Mouse (Mus musculus) MEL (cell line): ENCODE measurements around the gene Zfp511. TPM values are rescaled to one million over a fixed set of nuclear protein-coding genes. Genes with fewer than 3 reads are reported as not detected.

Source experiments
- DNase-seq: peaks from one replicate; pipeline ENCODE4 v3.0.0; 2011; ENCODE audit warnings: low read depth, low spot score
- H3K27ac ChIP-seq: 2 replicates; pipeline ENCODE4 v1.5.1; 2012; ENCODE audit warnings: low read depth, mild to moderate bottlenecking, control low read depth, low read length, moderate library complexity; ENCODE audit not compliant: control insufficient read depth
- H3K27me3 ChIP-seq, 2 experiments: fragments of 150-350 bp in 1 of 2; sonication (generic) in 1 of 2; 2 replicates each; pipeline ENCODE4 v1.6.1; 2012; ENCODE audit warnings: low read length in 2 of 2, mild to moderate bottlenecking in 2 of 2, improper control_type of control experiment in 1 of 2, moderate library complexity in 1 of 2; ENCODE audit not compliant: insufficient read depth in 2 of 2, control insufficient read depth in 1 of 2
- H3K36me3 ChIP-seq, 2 experiments: 2 replicates each; pipeline ENCODE4 v1.6.1; 2012 to 2014; ENCODE audit warnings: low read length in 2 of 2, improper control_type of control experiment in 1 of 2, inconsistent platforms in 1 of 2, mild to moderate bottlenecking in 1 of 2; ENCODE audit not compliant: insufficient read depth in 2 of 2, control insufficient read depth in 1 of 2
- H3K4me1 ChIP-seq, 2 experiments: fragments of 150-350 bp in 1 of 2; sonication (generic) in 1 of 2; 2 replicates each; pipeline ENCODE4 v1.6.1; 2012; ENCODE audit warnings: low read length in 2 of 2, improper control_type of control experiment in 1 of 2, mild to moderate bottlenecking in 1 of 2; ENCODE audit not compliant: insufficient read depth in 2 of 2, control insufficient read depth in 1 of 2
- H3K4me3 ChIP-seq, 2 experiments: fragments of 150-350 bp in 1 of 2; sonication (generic) in 1 of 2; 2 replicates each; pipeline ENCODE4 v1.5.1; 2012; ENCODE audit warnings: low read depth in 2 of 2, low read length in 2 of 2, mild to moderate bottlenecking in 2 of 2, moderate library complexity in 2 of 2, control low read depth in 1 of 2, improper control_type of control experiment in 1 of 2; ENCODE audit not compliant: control insufficient read depth in 1 of 2, insufficient read depth in 1 of 2
- H3K79me2 ChIP-seq: 2 replicates; pipeline ENCODE4 v1.6.1; 2012; ENCODE audit warnings: mild to moderate bottlenecking, low read length, moderate library complexity; ENCODE audit not compliant: control insufficient read depth, poor library complexity, insufficient read depth
- H3K9ac ChIP-seq: 2 replicates; pipeline ENCODE4 v1.6.1; 2012; ENCODE audit warnings: low read depth, mild to moderate bottlenecking, control low read depth, low read length, moderate library complexity; ENCODE audit not compliant: control insufficient read depth, poor library complexity, severe bottlenecking
- H3K9me3 ChIP-seq: fragments of 150-350 bp; sonication (generic); replicated peaks from 2 replicates; pipeline ENCODE4 v1.6.1; 2012; ENCODE audit warnings: mild to moderate bottlenecking, low read length, improper control_type of control experiment, moderate library complexity; ENCODE audit not compliant: insufficient read depth
- BHLHE40 ChIP-seq: IDR thresholded peaks from 2 replicates; pipeline ENCODE4 v1.6.1; 2012; ENCODE audit warnings: low read depth, mild to moderate bottlenecking, inconsistent platforms, low read length, improper control_type of control experiment, borderline replicate concordance
- CHD1 ChIP-seq: IDR thresholded peaks from 2 replicates; pipeline ENCODE4 v1.6.1; 2012; ENCODE audit warnings: low read depth, mild to moderate bottlenecking, inconsistent platforms, low read length, improper control_type of control experiment
- CTCF ChIP-seq, 3 experiments: IDR thresholded peaks in 2 of 3; conservative IDR thresholded peaks in 1 of 3; 2 replicates each; pipeline ENCODE4 v1.5.1; 2011 to 2012; ENCODE audit warnings: low read length in 3 of 3, low read depth in 2 of 3, mild to moderate bottlenecking in 2 of 3, improper control_type of control experiment in 1 of 3, inconsistent platforms in 1 of 3, mixed read lengths in 1 of 3, moderate library complexity in 1 of 3; ENCODE audit not compliant: control insufficient read depth in 1 of 3, insufficient read depth in 1 of 3, poor library complexity in 1 of 3, severe bottlenecking in 1 of 3
- EP300 ChIP-seq, 2 experiments: IDR thresholded peaks; 2 replicates each; pipeline ENCODE4 v1.6.1; 2011; ENCODE audit warnings: improper control_type of control experiment in 2 of 2, low read length in 2 of 2, low read depth in 1 of 2, mild to moderate bottlenecking in 1 of 2
- GABPA ChIP-seq: IDR thresholded peaks from 2 replicates; pipeline ENCODE4 v1.6.1; 2012; ENCODE audit warnings: low read depth, mild to moderate bottlenecking, inconsistent platforms, low read length, improper control_type of control experiment, moderate library complexity
- HCFC1 ChIP-seq: IDR thresholded peaks from 2 replicates; pipeline ENCODE4 v1.6.1; 2012; ENCODE audit warnings: low read depth, mild to moderate bottlenecking, inconsistent platforms, low read length, improper control_type of control experiment, moderate library complexity
- JUND ChIP-seq: IDR thresholded peaks from 2 replicates; pipeline ENCODE4 v1.6.1; 2011; ENCODE audit warnings: low read depth, mild to moderate bottlenecking, improper control_type of control experiment, low read length
- KAT2A ChIP-seq: conservative IDR thresholded peaks from 2 replicates; pipeline ENCODE4 v1.6.1; 2012; ENCODE audit warnings: low read depth, low read length, improper control_type of control experiment, inconsistent platforms
- MAFK ChIP-seq: IDR thresholded peaks from 2 replicates; pipeline ENCODE4 v1.6.1; 2011; ENCODE audit warnings: low read depth, mild to moderate bottlenecking, low read length, improper control_type of control experiment, borderline replicate concordance
- MAX ChIP-seq: IDR thresholded peaks from 2 replicates; pipeline ENCODE4 v1.6.1; 2011; ENCODE audit warnings: low read length, improper control_type of control experiment
- MAZ ChIP-seq: IDR thresholded peaks from 2 replicates; pipeline ENCODE4 v1.6.1; 2012; ENCODE audit warnings: low read depth, mild to moderate bottlenecking, inconsistent platforms, low read length, improper control_type of control experiment
- MEF2A ChIP-seq: IDR thresholded peaks from 2 replicates; pipeline ENCODE4 v1.6.1; 2014; ENCODE audit warnings: low read depth, mild to moderate bottlenecking, inconsistent platforms, low read length, improper control_type of control experiment; ENCODE audit not compliant: poor library complexity, insufficient replicate concordance, severe bottlenecking; ENCODE audit errors: extremely low read depth
- MYC ChIP-seq: IDR thresholded peaks from 2 replicates; pipeline ENCODE4 v1.6.1; 2011; ENCODE audit warnings: low read depth, mild to moderate bottlenecking, low read length, improper control_type of control experiment, moderate library complexity
- POLR2A ChIP-seq, 2 experiments: IDR thresholded peaks; 2 replicates each; pipeline ENCODE4 v1.6.1; 2011 to 2012; ENCODE audit warnings: low read length in 2 of 2, mild to moderate bottlenecking in 2 of 2, control low read depth in 1 of 2, improper control_type of control experiment in 1 of 2, low read depth in 1 of 2, moderate library complexity in 1 of 2; ENCODE audit not compliant: control insufficient read depth in 1 of 2, insufficient read depth in 1 of 2, poor library complexity in 1 of 2
- POLR2AphosphoS2 ChIP-seq: IDR thresholded peaks from 2 replicates; pipeline ENCODE4 v1.6.1; 2011; ENCODE audit warnings: low read length, improper control_type of control experiment
- RCOR1 ChIP-seq: IDR thresholded peaks from 2 replicates; pipeline ENCODE4 v1.6.1; 2012; ENCODE audit warnings: low read depth, mild to moderate bottlenecking, inconsistent platforms, low read length, improper control_type of control experiment
- SIN3A ChIP-seq: IDR thresholded peaks from 2 replicates; pipeline ENCODE4 v1.6.1; 2012; ENCODE audit warnings: low read length, improper control_type of control experiment, inconsistent platforms
- TAL1 ChIP-seq: IDR thresholded peaks from 2 replicates; pipeline ENCODE4 v1.6.1; 2012; ENCODE audit warnings: mild to moderate bottlenecking, inconsistent platforms, low read length, moderate library complexity, mixed read lengths
- TBP ChIP-seq: IDR thresholded peaks from 2 replicates; pipeline ENCODE4 v1.8.0; 2011; ENCODE audit warnings: low read depth, low read length, improper control_type of control experiment
- TCF12 ChIP-seq: IDR thresholded peaks from 2 replicates; pipeline ENCODE4 v1.6.1; 2014; ENCODE audit warnings: low read depth, mild to moderate bottlenecking, inconsistent platforms, low read length, improper control_type of control experiment, moderate library complexity
- UBTF ChIP-seq: IDR thresholded peaks from 2 replicates; pipeline ENCODE4 v1.6.1; 2012; ENCODE audit warnings: low read depth, mild to moderate bottlenecking, inconsistent platforms, low read length, improper control_type of control experiment, moderate library complexity, borderline replicate concordance; ENCODE audit not compliant: insufficient read depth
- USF1 ChIP-seq: IDR thresholded peaks from 2 replicates; pipeline ENCODE4 v1.6.1; 2014; ENCODE audit warnings: low read depth, mild to moderate bottlenecking, inconsistent platforms, low read length, improper control_type of control experiment, moderate library complexity
- USF2 ChIP-seq, 2 experiments: IDR thresholded peaks; 2 replicates each; pipeline ENCODE4 v1.6.1; 2011 to 2012; ENCODE audit warnings: improper control_type of control experiment in 2 of 2, low read length in 2 of 2, borderline replicate concordance in 1 of 2, inconsistent platforms in 1 of 2, low read depth in 1 of 2, mild to moderate bottlenecking in 1 of 2; ENCODE audit not compliant: insufficient read depth in 1 of 2
- ZC3H11A ChIP-seq: IDR thresholded peaks from 2 replicates; pipeline ENCODE4 v1.6.1; 2012; ENCODE audit warnings: low read depth, mild to moderate bottlenecking, inconsistent platforms, low read length, improper control_type of control experiment
- ZNF384 ChIP-seq: IDR thresholded peaks from 2 replicates; pipeline ENCODE4 v1.6.1; 2012; ENCODE audit warnings: low read depth, mild to moderate bottlenecking, inconsistent platforms, low read length, improper control_type of control experiment
- polyA plus RNA-seq, 2 experiments: library from polyadenylated mRNA; stranded (reverse) in 1 of 2; unstranded in 1 of 2; fragments of >175 nt in 1 of 2; fragments of >200 nt in 1 of 2; gene quantifications; 2 replicates each; pipeline versions ENCODE4 v1.2.1 to v1.2.4; 2012; ENCODE audit warnings: low replicate concordance in 2 of 2, low read depth in 1 of 2; ENCODE audit not compliant: insufficient read length in 2 of 2, insufficient read depth in 1 of 2, missing spikeins in 1 of 2
- total RNA-seq: library from RNA; depleted of rRNA; stranded (reverse); fragments of 300-350 nt; gene quantifications from 2 replicates; pipeline ENCODE4 v1.2.3, GENCODE M21; 2012

Gene Zfp511
- total and polyA plus RNA-seq, 3 experiments, result 35.6 to 51.5 TPM; not detected in 1

DNA sequence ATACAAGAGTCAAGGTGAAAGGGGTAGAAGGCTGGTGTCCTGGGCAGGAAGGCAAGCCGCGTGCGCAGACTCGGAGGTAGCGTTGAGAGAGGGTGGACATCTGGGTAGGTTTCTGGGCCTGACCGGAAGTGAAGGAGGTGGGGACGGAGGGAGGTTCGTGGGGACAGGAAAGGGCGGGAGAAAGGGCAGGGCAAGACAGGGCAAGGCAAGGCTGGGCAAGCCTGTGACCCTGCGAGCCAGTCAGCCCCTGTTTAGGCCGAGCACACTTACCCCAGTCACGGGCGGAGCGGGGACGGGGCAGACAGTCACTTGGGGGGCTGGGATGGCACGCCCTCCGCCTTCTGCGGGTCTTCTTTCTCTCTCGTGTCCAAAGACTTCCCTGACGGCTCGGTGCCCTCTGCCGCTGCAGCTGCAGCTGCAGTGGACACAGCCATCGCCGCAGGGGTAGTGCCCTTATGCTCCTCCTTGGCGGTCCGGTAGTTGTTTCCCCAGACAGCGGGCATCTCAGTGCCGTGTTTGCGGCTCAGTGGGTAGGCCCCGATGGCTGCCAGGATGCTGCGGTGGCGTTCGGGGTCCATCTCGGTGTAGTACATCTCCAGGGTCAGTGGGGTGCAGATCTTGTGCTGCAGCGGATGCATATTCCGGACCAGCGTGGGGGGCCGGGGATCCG, 34.0 kb downstream of the Zfp511 start:
- no peak overlapping the region for H3K27ac ChIP-seq
- H3K36me3 ChIP-seq, result no peaks in the 10 kb centered on the region
- H3K27me3 ChIP-seq, result no peaks in the 10 kb centered on the region; a peak in 1 of 4 replicates
- DNase-seq, result no peak
- no peak overlapping the region for H3K9ac ChIP-seq
- no peaks in the 10 kb centered on the region for H3K4me1 ChIP-seq
- no peak overlapping the region for H3K4me3 ChIP-seq
- H3K9me3 ChIP-seq, result no peaks in the 10 kb centered on the region
- TF ChIP-seq MEF2A, result no peak
- TF ChIP-seq KAT2A, result no peak
- no peak for TF ChIP-seq TBP
- no peak for TF ChIP-seq MAZ
- TF ChIP-seq UBTF, result no peak
- no peak for TF ChIP-seq TCF12
- TF ChIP-seq POLR2A (IDR thresholded peaks at IDR 0.05; ENCODE audit: control insufficient read depth in 1 of 2, insufficient read depth in 1 of 2, low read depth in 1 of 2, low read length in 2 of 2, poor library complexity in 1 of 2), result no peak
- TF ChIP-seq SIN3A, result no peak
- no peak for TF ChIP-seq MAFK
- TF ChIP-seq, all 39 proteins: peak for 0
- no peaks in the 10 kb centered on the region for H3K79me2 ChIP-seq

DNA sequence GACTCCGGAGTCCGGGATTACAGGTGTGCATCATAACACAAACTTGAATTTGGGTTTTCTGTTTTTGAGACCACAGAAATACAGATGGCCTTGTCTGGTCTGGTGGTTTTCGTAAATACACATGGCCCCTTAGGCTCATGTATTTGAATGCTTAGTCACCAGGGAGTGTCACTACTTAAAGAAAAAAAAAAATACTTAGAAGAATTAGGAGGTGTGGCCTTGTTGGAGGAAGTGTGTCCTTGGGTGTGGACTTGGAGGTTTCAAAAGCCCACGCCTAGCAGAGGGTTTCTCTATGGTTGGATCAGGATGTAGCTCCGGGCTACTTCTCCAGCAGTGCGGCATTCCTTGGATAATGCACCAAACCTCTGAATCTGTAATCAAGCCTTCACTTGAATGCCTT, 41.5 kb downstream of the Zfp511 start:
- Histone ChIP-seq H3K27ac (peak overlapping the region; percentile 47), H3K9ac (peak overlapping the region; percentile 28), H3K27me3 (no peaks in the 10 kb centered on the region), H3K4me3 (peak overlapping the region; percentile 41 to 49), H3K79me2 (no peaks in the 10 kb centered on the region), H3K9me3 (no peaks in the 10 kb centered on the region), H3K36me3 (peaks cover 0 to 3% of the 10 kb centered on the region in 2 experiments; a peak in 2 of 4 replicates), H3K4me1 (peaks cover 0 to 7% of the 10 kb centered on the region in 2 experiments; a peak in 2 of 4 replicates)
- DNase-seq, result peak; percentile 81
- TF ChIP-seq HCFC1 (0 out of 2 replicates have a peak, but pooled peaks have one; percentile 13), MAFK (no peak), JUND (no peak), USF2 (IDR thresholded peaks at IDR 0.05; ENCODE audit: borderline replicate concordance in 1 of 2, insufficient read depth in 1 of 2, low read depth in 1 of 2, low read length in 2 of 2) (no peak), ZNF384 (peak; percentile 94), CTCF (IDR thresholded peaks at IDR 0.05 in 2 of 3, conservative IDR thresholded peaks at IDR 0.05 in 1 of 3; ENCODE audit: control insufficient read depth in 1 of 3, insufficient read depth in 1 of 3, low read depth in 2 of 3, low read length in 3 of 3, poor library complexity in 1 of 3, severe bottlenecking in 1 of 3) (no peak), MAZ (no peak), EP300 (IDR thresholded peaks at IDR 0.05; ENCODE audit: low read depth in 1 of 2, low read length in 2 of 2) (0 out of 4 replicates have a peak, but pooled peaks of 1 of the 2 experiments have one; percentile 5), TAL1 (no peak), POLR2A (IDR thresholded peaks at IDR 0.05; ENCODE audit: control insufficient read depth in 1 of 2, insufficient read depth in 1 of 2, low read depth in 1 of 2, low read length in 2 of 2, poor library complexity in 1 of 2) (peak in 1 of 2 experiments; percentile 44; a peak in 1 of 4 replicates), UBTF (no peak), CHD1 (no peak), USF1 (no peak), ZC3H11A (no peak), MAX (peak; percentile 43; the same call in 1 of the 2 replicates), POLR2AphosphoS2 (no peak), BHLHE40 (no peak), RCOR1 (no peak), SIN3A (0 out of 2 replicates have a peak, but pooled peaks have one; percentile 21), GABPA (no peak), MYC (peak; percentile 77; the same call in 1 of the 2 replicates)
- TF ChIP-seq, all 39 proteins: peak for 7
